Mouse (Mus musculus) testis, adult 2 months (tissue): Measurements from ENCODE around the gene Tbx19.

Experiments used
- CTCF ChIP-seq: fragments of 200-500 bp; IDR thresholded peaks from 2 replicates; pipeline ENCODE4 v1.5.1; 2012; ENCODE audit warnings: low read depth, mild to moderate bottlenecking, inconsistent platforms, low read length, moderate library complexity; ENCODE audit not compliant: control insufficient read depth, insufficient read depth, insufficient replicate concordance
- POLR2A ChIP-seq: fragments of 200-500 bp; IDR thresholded peaks from 2 replicates; pipeline ENCODE4 v1.6.1; 2012; ENCODE audit warnings: low read depth, mild to moderate bottlenecking, inconsistent platforms, low read length, moderate library complexity; ENCODE audit not compliant: control insufficient read depth

DNA sequence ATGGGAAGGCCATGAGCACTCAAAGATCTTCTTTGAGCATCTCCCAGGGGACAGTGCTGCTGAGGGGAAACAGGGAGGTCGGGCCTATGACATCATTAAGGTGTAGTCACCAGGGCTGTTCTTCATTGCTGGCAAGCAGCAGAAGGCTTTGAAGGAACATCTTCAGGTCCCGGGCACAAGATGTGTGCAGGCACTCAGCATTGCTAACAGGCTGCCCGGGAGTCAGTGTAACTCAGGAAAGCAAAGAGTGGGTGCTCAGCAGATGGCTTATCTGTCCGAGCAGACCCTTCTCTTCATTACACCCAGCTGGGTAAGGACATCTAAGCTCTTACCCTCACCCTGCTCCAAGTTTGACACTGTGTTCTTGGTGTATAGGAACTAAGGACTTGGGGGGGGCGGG, 18.7 kb upstream of the Tbx19 start:
- TF ChIP-seq CTCF (no peak), POLR2A (no peak)
